Comparison of ENCODE assay signal across 13 mouse cellular contexts in the genomic region with DNA sequence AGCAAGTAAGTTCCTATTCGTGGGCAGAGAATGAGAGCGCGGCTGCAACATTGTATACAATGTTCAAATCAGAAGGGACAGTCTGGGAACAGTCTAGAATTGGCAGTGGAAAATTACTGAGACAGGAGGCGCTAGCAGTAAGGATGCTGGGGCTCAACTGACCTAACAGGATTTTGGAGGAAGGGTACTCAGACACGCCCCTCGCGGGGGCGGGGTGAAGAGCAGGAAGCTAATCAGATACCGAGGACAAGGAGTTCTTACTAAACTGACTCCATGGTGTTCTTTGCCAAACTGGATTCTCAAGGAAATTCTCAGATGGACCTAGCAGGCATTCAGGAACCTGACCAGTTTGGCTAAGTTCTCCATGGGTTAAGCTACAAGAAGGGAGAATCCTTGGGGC. TPM values are rescaled to one million over a fixed set of nuclear protein-coding genes. Genes with fewer than 3 reads are reported as not detected.
DNase-seq lines count a peak whose midpoint lies in the region; ATAC-seq lines count a peak whose summit lies in the region.
"Had no signal": no experiment of that assay in that cellular context is flagged by ENCODE, and none has a peak within 500 bp of the region (broad histone marks: within the 10 kb centered on the region; RNA-seq: fewer than 3 reads in every experiment).

No protein-coding gene starts in this region.

- no peaks in the 10 kb centered on the region for H3K36me3 ChIP-seq in heart, embryonic 12.5 days
- H3K36me3 ChIP-seq in kidney, embryonic 14.5 days (ENCODE audit: control insufficient read depth, insufficient read depth, low read length), result no peaks in the 10 kb centered on the region

- H3K4me1 ChIP-seq in heart, embryonic 12.5 days (replicated peaks), result peaks cover 21% of the 10 kb centered on the region
- H3K4me1 ChIP-seq in kidney, embryonic 14.5 days (ENCODE audit: control insufficient read depth, insufficient read depth, low read length), result no peaks in the 10 kb centered on the region

- H3K9me3 ChIP-seq in heart, embryonic 12.5 days (replicated peaks), result no peaks in the 10 kb centered on the region; the same call in 1 of the 2 replicates
- no peaks in the 10 kb centered on the region for H3K9me3 ChIP-seq in kidney, embryonic 14.5 days (ENCODE audit: control insufficient read depth, low read length)

- no peak for DNase-seq in heart, postnatal 4 days
- DNase-seq in ZHBTc4 (ENCODE audit: low read depth, low spot score), result peak; percentile 95
- DNase-seq in lung, postnatal 4 days, result peak; percentile 40 to 54
- no peak for DNase-seq in frontal cortex, postnatal 10 days (ENCODE audit: low spot score in 2 of 2)
- no peak for DNase-seq in ovary, postnatal 14 days (ENCODE audit: low spot score)
- DNase-seq in left cerebral cortex, adult 9 months (ENCODE audit: low spot score in 2 of 2), result no peak
- DNase-seq: cerebellum, adult 8-10 months; right cerebral cortex, postnatal 25 days had no signal

- 20% methylated on average over 9 of the region's 9 CpGs for WGBS in heart, embryonic 12.5 days
- 25% methylated on average over 9 of the region's 9 CpGs for WGBS in kidney, embryonic 14.5 days

- no peaks in the 10 kb centered on the region for H3K27me3 ChIP-seq in heart, embryonic 12.5 days (replicated peaks)
- no peaks in the 10 kb centered on the region for H3K27me3 ChIP-seq in kidney, embryonic 14.5 days (ENCODE audit: control insufficient read depth, insufficient read depth, low read length)

- peak overlapping the region; percentile 14; the same call in 1 of the 2 replicates for H3K4me2 ChIP-seq in heart, embryonic 12.5 days
- 0 out of 2 replicates have a peak overlapping the region, but pooled peaks have one; percentile 5 for H3K4me2 ChIP-seq in kidney, embryonic 14.5 days (replicated peaks; ENCODE audit: low read depth, low read length)

- H3K4me3 ChIP-seq in heart, embryonic 12.5 days, result no peak overlapping the region
- no peak overlapping the region for H3K4me3 ChIP-seq in kidney, embryonic 14.5 days (ENCODE audit: low read length)

- no peak for ATAC-seq in heart, embryonic 12.5 days (ENCODE audit: insufficient number of reproducible peaks, low FRiP score)
- no peak for ATAC-seq in kidney, embryonic 14.5 days (ENCODE audit: low FRiP score, low TSS enrichment)

- 0 out of 2 replicates have a peak overlapping the region, but pooled peaks have one; percentile 13 for H3K27ac ChIP-seq in heart, embryonic 12.5 days (ENCODE audit: poor library complexity, severe bottlenecking)
- H3K27ac ChIP-seq in kidney, embryonic 14.5 days (ENCODE audit: low read depth, low read length), result no peak overlapping the region
- H3K27ac ChIP-seq: macrophage had no signal

- H3K9ac ChIP-seq in heart, embryonic 12.5 days, result no peak overlapping the region
- H3K9ac ChIP-seq in kidney, embryonic 14.5 days (ENCODE audit: low read depth, low read length), result no peak overlapping the region

RNA-seq across cellular contexts. Expression of a gene that starts 9.0 kb away (rescaled TPM):
- polyA plus RNA-seq in heart, embryonic 12.5 days (2016; fragmentation: Nextera tagmentation; extraction: Ambion mirVana), result 15.3 and 16.0 TPM in 2 replicates
- total RNA-seq in heart, postnatal 4 days (2021), result 1 to 10 TPM; 7.0 to 8.0 TPM
- 14.9 and 15.6 TPM in 2 replicates for polyA plus RNA-seq in kidney, embryonic 14.5 days (2014; fragmentation: Nextera tagmentation; extraction: Ambion mirVana)
- total RNA-seq: hematopoietic stem cell, adult 5-6 weeks; MEL had no signal

RNA-seq across cellular contexts. Expression of a gene that starts 27.7 kb away (rescaled TPM):
- 176 and 177 TPM in 2 replicates for polyA plus RNA-seq in heart, embryonic 12.5 days (2016; fragmentation: Nextera tagmentation; extraction: Ambion mirVana)
- 100 to 1,000 TPM; 142 to 151 TPM for total RNA-seq in heart, postnatal 4 days (2021)
- 186 and 207 TPM in 2 replicates for polyA plus RNA-seq in kidney, embryonic 14.5 days (2014; fragmentation: Nextera tagmentation; extraction: Ambion mirVana)

RNA-seq across cellular contexts. Expression of a gene that starts 39.1 kb away (rescaled TPM):
- 54.9 and 62.0 TPM in 2 replicates for polyA plus RNA-seq in heart, embryonic 12.5 days (2016; fragmentation: Nextera tagmentation; extraction: Ambion mirVana)
- 10 to 100 TPM; 57.8 to 61.1 TPM for total RNA-seq in heart, postnatal 4 days (2021)
- 24.2 and 27.6 TPM in 2 replicates for polyA plus RNA-seq in kidney, embryonic 14.5 days (2014; fragmentation: Nextera tagmentation; extraction: Ambion mirVana)

Comparison
In these comparisons a context has a peak if more than half of its experiments do, and no peak if none do; other contexts are left out.
1. DNase-seq: peak in ZHBTc4 (single experiment) and lung, postnatal 4 days (2 of 2); none in heart, postnatal 4 days (single experiment), frontal cortex, postnatal 10 days (0 of 2), ovary, postnatal 14 days (single experiment) and left cerebral cortex, adult 9 months (0 of 2).